7 mouse cellular contexts compared by ENCODE assay signal in the genomic region with DNA sequence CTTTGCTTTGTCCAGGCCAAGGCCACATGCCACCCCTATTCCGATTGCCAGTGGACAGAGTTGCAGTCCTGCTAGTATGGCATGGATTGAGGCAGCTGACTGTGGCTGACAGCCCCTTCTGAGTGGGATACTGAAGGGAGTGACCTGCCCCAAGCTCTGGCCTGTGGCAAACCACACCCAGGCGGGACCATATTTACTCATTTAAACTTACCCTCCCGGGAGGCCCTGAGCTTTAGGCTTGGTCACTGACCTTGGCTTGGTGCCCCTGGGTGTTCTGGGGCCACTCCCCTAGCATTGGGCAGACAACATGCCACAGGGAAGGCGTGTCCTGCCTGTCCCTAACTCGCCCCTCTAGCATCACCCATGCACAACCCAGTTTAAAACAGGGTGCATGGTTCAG. TPM values are rescaled to one million over a fixed set of nuclear protein-coding genes. Genes with fewer than 3 reads are reported as not detected.
DNase-seq lines count a peak whose midpoint lies in the region; ATAC-seq lines count a peak whose summit lies in the region.

No protein-coding gene starts in this region.

- DNase-seq in midbrain, embryonic 10.5 days (ENCODE audit: low spot score): no peak
- no peak for DNase-seq in midbrain, embryonic 11.5 days (ENCODE audit: low spot score, missing footprints)
- DNase-seq in lung, postnatal 25 days (ENCODE audit: low spot score): peak; percentile 61
- DNase-seq in ovary, postnatal 36 days (ENCODE audit: low spot score): no peak
- DNase-seq in left cerebral cortex, adult 18-20 months (ENCODE audit: low spot score in 2 of 2): no peak

- peak overlapping the region; percentile 87 for H3K4me3 ChIP-seq in midbrain, embryonic 10.5 days
- H3K4me3 ChIP-seq in midbrain, embryonic 11.5 days (ENCODE audit: low read depth, low read length): no peak overlapping the region
- no peak overlapping the region; the same call in 1 of the 2 replicates for H3K4me3 ChIP-seq in embryonic facial prominence, embryonic 13.5 days
- H3K4me3 ChIP-seq in hindbrain, embryonic 13.5 days: no peak overlapping the region

- H3K27ac ChIP-seq in midbrain, embryonic 10.5 days (replicated peaks): peak overlapping the region; percentile 92
- no peak overlapping the region for H3K27ac ChIP-seq in midbrain, embryonic 11.5 days (ENCODE audit: low read depth, low read length)
- H3K27ac ChIP-seq in embryonic facial prominence, embryonic 13.5 days: peak overlapping the region; percentile 33; the same call in 1 of the 2 replicates
- no peak overlapping the region for H3K27ac ChIP-seq in hindbrain, embryonic 13.5 days

- peaks cover 99% of the 10 kb centered on the region for H3K4me1 ChIP-seq in midbrain, embryonic 10.5 days
- H3K4me1 ChIP-seq in midbrain, embryonic 11.5 days (ENCODE audit: control insufficient read depth, insufficient read depth, low read length): peaks cover 62% of the 10 kb centered on the region
- H3K4me1 ChIP-seq in embryonic facial prominence, embryonic 13.5 days: peaks cover 85% of the 10 kb centered on the region
- H3K4me1 ChIP-seq in hindbrain, embryonic 13.5 days (replicated peaks): peaks cover 86% of the 10 kb centered on the region

- WGBS in midbrain, embryonic 10.5 days: 68% methylated on average over 5 of the region's 5 CpGs
- 74% methylated on average over 5 of the region's 5 CpGs for WGBS in midbrain, embryonic 11.5 days
- WGBS in embryonic facial prominence, embryonic 13.5 days: 46% methylated on average over 5 of the region's 5 CpGs
- WGBS in hindbrain, embryonic 13.5 days: 78% methylated on average over 5 of the region's 5 CpGs

- no peak overlapping the region for H3K9ac ChIP-seq in midbrain, embryonic 11.5 days (ENCODE audit: low read length)
- H3K9ac ChIP-seq in embryonic facial prominence, embryonic 13.5 days: peak overlapping the region; percentile 92
- H3K9ac ChIP-seq in hindbrain, embryonic 13.5 days: peak overlapping the region; percentile 94

- no peaks in the 10 kb centered on the region for H3K36me3 ChIP-seq in midbrain, embryonic 10.5 days
- H3K36me3 ChIP-seq in midbrain, embryonic 11.5 days (ENCODE audit: control insufficient read depth, insufficient read depth, low read length): no peaks in the 10 kb centered on the region
- H3K36me3 ChIP-seq in embryonic facial prominence, embryonic 13.5 days: 0 out of 2 replicates have a peak, but pooled peaks cover 3% of the 10 kb centered on the region
- H3K36me3 ChIP-seq in hindbrain, embryonic 13.5 days: no peaks in the 10 kb centered on the region

- ATAC-seq in midbrain, embryonic 11.5 days (ENCODE audit: low FRiP score): no peak
- ATAC-seq in embryonic facial prominence, embryonic 13.5 days (ENCODE audit: insufficient number of reproducible peaks, insufficient read depth, low FRiP score, low TSS enrichment, low read depth): no peak
- ATAC-seq in hindbrain, embryonic 13.5 days (ENCODE audit: low FRiP score): no peak

- peaks cover 12% of the 10 kb centered on the region for H3K27me3 ChIP-seq in midbrain, embryonic 10.5 days (ENCODE audit: low read depth, poor library complexity, severe bottlenecking)
- H3K27me3 ChIP-seq in midbrain, embryonic 11.5 days (ENCODE audit: control insufficient read depth, insufficient read depth, low read length): peaks cover 6% of the 10 kb centered on the region
- no peaks in the 10 kb centered on the region for H3K27me3 ChIP-seq in embryonic facial prominence, embryonic 13.5 days
- peaks cover 3% of the 10 kb centered on the region for H3K27me3 ChIP-seq in hindbrain, embryonic 13.5 days

- H3K4me2 ChIP-seq in midbrain, embryonic 11.5 days: no peak overlapping the region
- peak overlapping the region; percentile 94 for H3K4me2 ChIP-seq in embryonic facial prominence, embryonic 13.5 days
- peak overlapping the region; percentile 97 for H3K4me2 ChIP-seq in hindbrain, embryonic 13.5 days

- H3K9me3 ChIP-seq in midbrain, embryonic 10.5 days (replicated peaks): no peaks in the 10 kb centered on the region
- H3K9me3 ChIP-seq in midbrain, embryonic 11.5 days (ENCODE audit: control insufficient read depth, low read length): no peaks in the 10 kb centered on the region
- no peaks in the 10 kb centered on the region for H3K9me3 ChIP-seq in embryonic facial prominence, embryonic 13.5 days
- H3K9me3 ChIP-seq in hindbrain, embryonic 13.5 days: no peaks in the 10 kb centered on the region

RNA-seq across cellular contexts. Expression of a gene that starts 3.8 kb away (rescaled TPM):
- polyA plus RNA-seq in midbrain, embryonic 10.5 days (2016; fragmentation: Nextera tagmentation; extraction: Ambion mirVana): 8.2 and 11.0 TPM in 2 replicates
- 9.0 and 10.9 TPM in 2 replicates for polyA plus RNA-seq in midbrain, embryonic 11.5 days (2014; fragmentation: Nextera tagmentation; extraction: Ambion mirVana)
- 18.1 and 18.2 TPM in 2 replicates for polyA plus RNA-seq in embryonic facial prominence, embryonic 13.5 days (2015; fragmentation: Nextera tagmentation; extraction: Ambion mirVana)
- polyA plus RNA-seq in hindbrain, embryonic 13.5 days (2015; fragmentation: Nextera tagmentation; extraction: Ambion mirVana): 14.5 and 14.8 TPM in 2 replicates
- total RNA-seq in left cerebral cortex, adult 18-20 months (2021): 100 to 1,000 TPM; 210 to 213 TPM

Comparison
In these comparisons a context has a peak if more than half of its experiments do, and no peak if none do; other contexts are left out.
1. H3K27ac ChIP-seq: peak in midbrain, embryonic 10.5 days (single experiment) and embryonic facial prominence, embryonic 13.5 days (single experiment); none in midbrain, embryonic 11.5 days (single experiment) and hindbrain, embryonic 13.5 days (single experiment).